Mouse (Mus musculus) left cerebral cortex, adult 18-20 months (tissue): ENCODE measurements at regions not wholly inside any gene's neighbourhood (a gene's known extent, or its start where the extent isn't known, plus 50 kb on each side); places are given as distances from the start of the nearest gene placed in this dataset.

Source experiments
- DNase-seq, 2 experiments: peaks; one replicate each; pipeline ENCODE4 v3.0.0; 2021 to 2022; ENCODE audit warnings: low spot score in 2 of 2, mixed read lengths in 1 of 2

DNA sequence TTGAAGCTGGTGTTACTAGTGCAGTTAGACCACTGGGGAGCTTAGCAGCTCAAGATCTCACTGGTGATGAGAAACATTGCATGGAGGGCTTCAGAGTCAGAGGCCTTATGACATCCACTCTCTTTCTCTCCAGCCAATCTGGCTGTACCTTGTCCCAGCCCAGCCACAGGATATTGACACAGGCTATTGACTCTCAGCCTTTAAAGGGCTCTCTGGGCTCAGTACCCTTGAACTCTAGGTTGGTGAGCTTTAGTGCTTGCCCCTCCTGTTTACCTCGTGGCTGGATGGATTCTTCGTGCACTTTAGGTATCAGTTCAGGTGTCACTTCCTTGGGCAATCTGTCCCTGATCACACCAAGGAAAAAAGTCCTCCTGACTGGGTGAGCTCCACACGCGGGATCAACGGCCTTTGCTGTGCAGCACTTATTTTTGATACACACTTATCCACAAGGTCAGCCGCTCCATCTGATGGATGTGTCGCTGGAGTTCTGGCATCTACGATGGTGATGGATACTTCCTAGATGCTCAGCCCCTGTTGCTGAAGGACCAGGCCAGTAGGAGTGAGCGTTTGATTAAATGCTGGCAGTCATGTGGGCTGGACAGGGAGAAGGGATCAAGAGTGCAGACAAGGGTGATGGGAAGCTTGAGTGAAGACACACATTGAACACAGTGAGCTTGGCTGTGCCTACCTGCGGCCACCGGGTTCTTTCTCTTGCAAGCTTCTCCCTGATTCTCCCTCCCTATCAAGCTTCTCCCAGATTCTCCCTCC is 177.7 kb downstream of the Snx10 start:
- no peak for DNase-seq

DNA sequence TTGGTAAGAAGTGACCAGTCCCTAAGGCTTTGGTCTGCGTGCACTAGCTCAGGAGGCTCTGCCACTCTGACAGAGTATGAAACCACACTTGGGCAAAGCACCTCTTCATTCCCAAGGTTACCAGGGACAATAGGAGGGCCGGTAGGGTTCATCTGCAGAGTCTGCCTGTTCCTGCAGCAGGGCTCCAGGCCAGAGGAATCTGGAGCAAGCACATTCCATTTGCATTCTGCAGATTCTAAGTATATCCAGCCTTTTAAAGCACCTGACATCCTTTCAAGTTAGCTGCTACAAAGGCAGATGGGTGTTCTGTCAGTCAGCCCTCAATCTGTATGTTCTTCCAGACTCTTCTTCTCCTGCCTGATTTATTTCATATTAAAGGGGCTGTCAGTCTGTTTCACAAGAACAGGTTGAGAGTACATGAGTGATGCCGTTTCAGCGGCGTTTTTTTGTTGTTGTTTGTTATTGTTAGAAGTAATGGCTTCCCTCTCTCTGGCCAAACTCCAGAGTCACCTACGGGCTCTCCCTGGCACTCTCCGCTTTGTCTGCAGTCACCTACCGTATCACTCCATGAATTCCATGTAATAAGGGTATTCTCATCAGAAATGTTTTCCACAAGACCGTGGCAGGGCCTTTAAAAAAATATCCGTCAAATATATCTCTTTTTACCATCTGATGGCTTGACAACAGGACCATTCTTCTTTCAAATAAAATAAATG is 178.9 kb downstream of the Snx10 start:
- DNase-seq = no peak

DNA sequence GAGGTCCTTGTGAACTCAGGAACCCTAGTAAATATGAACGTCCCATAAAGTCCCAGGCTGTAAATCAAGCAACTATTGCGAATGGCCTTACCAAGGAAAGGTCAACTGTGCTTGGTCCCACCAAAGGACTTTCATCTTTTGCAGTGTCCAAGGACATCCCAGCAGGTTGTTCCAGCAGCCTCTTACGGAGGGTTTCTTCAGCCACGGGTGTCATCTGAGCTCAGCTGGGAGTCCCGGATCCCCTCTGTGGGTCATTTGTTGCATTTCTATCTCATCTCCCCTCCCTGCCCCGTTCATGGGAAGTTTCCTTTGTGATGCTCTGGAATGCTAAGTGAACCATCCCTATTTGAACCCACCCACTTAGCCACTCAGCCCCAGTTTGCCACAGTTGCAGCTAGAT is 184.3 kb downstream of the Snx10 start:
- DNase-seq = no peak

DNA sequence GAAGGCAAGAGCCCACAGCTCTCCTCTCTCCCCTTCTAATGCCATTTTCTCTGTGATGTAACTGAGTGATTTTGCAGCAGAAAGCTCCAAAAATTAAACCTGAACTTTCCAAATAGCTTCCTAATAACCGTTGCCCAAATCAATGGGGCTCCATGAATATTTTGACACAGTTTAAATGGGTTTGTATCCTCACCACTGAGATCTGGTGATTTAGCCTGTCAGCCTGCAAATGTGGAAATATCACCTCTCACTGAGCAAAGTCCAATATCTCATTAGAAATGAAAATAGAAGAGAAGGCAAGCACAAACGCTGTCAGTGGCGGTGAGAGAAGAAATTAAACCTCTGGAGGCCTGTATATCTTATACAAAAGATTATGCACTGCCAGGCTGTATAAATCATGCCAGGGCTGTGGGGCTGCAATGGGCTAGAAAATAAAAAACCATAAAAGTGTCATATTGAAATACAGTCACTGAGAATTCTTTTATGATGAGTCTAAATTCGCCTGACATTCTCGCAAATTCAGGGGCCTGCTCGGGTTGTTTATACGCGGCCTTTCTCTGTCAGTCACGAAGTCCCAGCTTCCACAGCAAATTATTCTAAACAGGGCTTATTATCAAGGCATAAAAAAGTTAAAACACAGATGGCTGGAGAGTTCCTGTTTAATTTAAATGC is 185.1 kb downstream of the Snx10 start:
- DNase-seq = no peak

DNA sequence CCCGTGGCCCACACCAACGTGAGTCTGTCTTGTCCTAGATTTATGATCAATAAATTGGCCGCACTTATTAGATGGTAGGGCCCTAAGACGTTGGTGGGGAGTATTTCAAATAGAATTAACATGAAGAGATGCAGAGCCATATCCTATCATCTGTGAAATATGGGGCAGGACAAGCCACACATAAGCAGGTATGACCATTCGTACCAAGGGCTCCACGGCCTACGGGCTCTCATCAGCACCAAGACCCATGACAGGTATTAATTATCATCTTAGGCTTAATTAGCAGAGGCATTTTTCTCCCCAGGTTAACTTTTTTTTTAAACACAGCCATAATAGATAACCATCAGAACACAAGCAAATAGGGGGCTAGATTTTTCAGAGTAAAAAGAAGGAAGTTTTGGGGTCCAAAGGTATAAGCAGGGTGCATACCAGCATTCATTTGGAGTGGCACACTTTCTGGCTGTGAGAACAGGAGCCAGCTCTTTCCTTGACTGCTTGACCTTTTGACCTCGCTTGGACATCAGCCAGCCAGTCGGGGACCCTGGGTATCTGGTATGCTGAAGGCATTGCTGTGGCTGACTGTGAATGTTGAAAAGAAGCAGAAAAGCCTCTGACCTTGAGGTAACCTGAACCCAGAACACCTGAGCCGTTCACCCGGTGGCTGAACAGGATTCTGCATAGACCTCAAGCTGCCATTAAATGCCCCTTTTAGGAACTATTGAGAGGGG is 185.8 kb downstream of the Snx10 start:
- no peak for DNase-seq

DNA sequence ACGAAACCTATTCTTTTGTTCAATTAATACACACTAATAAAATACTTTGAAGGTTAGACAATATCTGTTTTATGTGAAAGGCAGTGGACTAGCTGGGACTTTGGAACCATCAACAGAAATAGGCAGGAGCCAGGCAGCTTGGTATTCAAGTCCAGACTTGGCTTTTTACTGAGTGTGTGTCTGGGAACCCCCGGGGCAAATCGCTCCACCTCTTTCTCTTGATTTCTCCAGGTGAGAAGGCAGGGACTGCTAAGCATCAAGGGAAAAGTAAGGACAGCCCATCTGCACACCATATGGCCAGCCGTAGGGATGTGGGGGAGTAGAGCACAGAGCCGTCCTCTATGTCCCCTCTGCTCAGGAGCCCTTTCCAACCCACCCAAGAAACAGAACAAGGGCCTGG is 186.5 kb downstream of the Snx10 start:
- no peak for DNase-seq

DNA sequence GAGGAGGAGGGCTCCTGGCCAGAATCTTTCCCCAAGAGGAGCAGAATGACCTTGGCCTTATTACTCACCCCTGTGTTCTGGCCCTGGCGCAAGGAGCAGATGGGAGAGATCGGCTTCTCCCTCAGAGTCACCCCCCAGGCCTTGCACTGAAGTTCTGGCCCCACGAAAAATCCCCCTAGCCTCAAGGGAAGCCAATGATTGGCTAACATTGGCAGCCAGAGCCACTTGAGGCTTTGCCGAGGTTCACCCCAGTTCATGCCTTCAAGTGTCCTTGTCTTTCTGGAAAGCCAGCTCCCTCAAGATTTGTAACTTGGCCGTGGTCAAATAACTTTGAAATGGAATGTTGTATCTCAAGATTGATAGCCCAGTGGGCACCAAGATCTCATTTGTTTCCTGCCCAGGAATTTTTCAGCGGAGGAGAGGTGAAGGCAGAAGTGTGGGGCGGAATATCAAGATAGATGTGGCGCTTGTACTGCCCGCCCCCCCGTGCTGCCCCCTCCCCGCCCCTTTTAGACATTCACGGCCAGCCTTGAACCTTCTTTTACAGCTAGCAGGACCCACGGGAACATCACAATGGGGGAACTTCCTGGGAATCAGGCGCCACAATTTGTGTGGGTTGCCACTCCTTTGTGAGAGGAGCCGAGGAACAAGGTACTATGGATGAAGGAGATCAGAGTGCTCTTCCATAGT is 187.4 kb downstream of the Snx10 start:
- no peak for DNase-seq

DNA sequence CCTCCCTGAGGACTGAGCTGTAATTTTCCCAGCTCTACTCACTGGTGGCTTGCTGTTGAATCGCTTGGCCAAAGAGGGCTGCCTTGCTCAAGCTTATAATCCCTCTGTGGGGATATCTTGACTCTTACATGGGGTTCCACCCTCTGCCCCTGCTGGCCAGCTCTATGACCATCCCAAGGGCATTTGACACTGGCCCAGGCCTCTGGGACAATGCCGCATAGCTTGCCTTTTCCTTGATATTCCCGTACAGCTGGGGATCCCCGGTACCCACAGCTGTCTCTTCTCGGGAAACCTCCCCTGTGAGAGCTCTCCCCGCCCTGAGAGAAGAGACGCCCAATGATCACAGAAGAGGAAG is 187.9 kb downstream of the Snx10 start:
- no peak for DNase-seq

DNA sequence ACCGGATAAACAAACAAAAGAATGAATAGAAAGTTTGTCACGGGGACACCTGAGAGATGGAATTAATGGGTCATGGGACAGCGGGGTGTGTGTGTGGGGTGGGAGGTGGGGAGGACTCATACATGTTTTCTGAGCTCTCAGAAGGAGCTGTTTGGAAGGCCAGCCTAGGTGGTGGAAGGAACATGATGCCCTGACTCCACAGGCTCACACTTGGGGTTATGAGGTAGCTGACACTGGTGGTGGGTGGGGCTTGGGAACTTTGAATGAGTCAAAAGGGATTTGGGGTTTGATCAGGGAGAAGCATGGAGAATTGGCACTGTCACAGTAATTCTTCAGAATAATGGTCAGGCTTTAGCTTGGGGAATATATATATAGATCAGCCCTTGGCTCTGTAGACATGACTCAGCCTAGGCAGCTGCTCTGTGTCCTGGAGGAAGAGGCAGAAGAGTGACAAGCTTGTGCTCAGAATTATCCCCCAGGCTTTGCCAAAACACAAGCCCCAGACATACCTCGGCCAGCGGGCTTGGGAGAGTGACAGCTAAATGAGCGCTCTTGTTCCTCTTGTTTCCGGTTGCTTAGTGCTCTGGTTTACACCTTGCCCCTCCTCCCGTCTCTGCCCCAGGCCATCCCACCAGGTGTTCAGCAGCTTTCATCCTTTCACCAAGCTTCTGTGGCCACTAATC is 191.6 kb downstream of the Snx10 start:
- DNase-seq = no peak

DNA sequence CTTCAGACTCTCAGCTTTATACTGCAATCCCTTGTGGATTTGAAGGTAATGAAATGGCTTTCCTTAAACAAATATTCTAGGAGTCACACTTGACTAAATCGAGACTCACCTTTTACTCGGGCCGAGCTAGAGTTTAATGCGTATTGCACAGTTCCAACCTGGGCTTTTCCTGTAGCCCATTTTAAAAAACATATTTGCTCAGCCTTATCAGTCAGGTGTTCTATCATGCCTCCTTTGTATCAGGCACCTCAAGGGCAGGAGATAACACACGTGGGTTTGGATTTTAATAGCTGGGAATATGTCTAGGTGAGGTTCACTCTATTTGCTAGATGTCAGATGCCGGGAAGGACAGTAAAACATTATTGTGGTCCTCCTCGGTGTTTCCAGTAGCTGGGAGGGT is 193.7 kb downstream of the Snx10 start:
- no peak for DNase-seq

DNA sequence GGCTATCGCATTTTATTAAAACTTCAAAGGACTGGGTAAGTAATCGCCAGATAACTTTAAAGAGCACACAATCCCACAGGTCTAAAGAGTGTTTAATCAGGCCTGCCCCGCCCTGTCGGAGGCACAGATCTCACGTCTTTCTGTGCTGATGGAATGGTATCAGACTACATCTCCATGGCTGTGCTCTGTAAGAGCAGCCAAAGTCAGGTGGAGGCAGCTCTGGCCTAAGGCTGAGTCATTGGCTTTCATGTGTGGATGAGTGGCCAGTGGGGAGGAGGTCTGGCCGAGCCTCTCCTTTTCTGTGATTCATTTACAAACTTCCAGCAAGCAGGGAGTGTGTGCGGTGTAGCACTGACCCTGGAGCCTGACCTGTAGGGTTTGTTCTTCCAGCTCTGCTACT is 197.0 kb downstream of the Snx10 start:
- no peak for DNase-seq

DNA sequence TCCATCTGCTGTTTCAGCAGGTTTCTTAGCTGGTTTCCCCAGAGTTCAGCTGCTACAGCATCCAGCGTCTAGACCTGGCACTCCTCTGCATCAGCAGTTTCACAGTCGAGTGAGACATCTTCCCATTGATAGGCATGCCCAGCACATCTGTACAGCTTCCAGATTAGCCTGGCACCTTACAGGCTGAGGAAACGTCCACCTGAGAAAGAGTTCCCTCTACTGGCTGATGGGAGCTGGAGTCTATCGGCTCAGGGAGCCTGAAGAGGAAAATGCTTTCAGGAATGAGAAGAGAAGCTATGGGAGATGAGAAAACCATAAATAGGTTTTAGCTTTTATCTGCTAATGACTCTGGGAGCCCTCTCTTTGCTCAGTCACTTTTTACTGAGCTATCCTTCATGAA is 199.4 kb downstream of the Snx10 start:
- DNase-seq = peak in 1 of 2 experiments; percentile 17

DNA sequence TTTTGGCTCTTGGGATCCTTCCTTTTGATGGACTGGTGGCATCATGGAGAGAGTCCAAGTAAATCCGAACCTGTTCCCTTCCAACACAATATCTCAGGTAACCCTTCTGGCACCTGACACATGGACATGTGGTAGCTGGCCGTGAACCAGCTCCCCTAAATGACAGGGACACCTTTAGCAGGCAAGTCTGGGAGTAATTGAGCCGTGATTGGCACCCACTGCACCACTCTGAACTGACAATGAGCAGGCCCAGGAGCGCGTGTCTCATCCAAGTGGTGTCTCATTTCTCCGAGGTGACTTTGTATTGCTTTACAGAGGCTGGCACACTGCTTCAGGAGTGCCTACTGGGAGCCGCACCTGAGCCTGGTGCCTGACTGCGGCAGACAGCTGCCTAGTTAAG is 203.5 kb downstream of the Snx10 start:
- no peak for DNase-seq

DNA sequence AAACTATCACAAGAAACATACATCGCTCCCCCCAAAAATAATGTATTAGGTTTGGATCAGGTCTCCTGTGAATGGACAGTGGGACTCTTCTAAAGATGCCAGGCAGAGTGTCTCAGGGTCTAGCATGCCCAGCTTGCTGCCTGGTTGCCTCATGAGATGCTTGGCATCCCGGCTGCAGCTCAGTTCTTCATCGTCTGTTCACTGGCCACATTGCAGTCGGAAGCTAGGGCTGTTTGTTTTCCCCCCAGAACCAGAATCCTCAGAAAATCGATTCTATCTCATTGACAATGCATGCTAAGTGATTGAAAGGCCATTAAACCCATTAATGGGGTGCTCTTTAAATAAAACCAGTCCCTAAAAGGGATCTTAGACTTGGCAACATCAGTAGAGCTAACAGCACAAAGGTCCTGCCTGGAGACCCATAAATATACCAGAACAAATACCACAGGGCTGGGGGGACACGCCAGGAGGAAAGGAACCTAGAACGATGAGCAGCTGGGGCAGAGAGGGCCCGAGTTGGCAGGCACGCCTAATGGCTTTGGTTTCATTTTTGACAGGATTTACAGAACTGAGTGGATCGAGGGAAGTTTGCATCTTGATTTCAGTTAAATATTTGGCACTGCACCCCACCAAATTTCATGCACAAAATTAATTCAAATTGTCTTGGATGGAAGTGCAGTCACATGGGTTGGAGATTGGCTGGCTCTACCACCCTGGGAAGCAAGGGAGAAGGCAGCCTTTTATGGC is 205.3 kb downstream of the Snx10 start:
- no peak for DNase-seq

DNA sequence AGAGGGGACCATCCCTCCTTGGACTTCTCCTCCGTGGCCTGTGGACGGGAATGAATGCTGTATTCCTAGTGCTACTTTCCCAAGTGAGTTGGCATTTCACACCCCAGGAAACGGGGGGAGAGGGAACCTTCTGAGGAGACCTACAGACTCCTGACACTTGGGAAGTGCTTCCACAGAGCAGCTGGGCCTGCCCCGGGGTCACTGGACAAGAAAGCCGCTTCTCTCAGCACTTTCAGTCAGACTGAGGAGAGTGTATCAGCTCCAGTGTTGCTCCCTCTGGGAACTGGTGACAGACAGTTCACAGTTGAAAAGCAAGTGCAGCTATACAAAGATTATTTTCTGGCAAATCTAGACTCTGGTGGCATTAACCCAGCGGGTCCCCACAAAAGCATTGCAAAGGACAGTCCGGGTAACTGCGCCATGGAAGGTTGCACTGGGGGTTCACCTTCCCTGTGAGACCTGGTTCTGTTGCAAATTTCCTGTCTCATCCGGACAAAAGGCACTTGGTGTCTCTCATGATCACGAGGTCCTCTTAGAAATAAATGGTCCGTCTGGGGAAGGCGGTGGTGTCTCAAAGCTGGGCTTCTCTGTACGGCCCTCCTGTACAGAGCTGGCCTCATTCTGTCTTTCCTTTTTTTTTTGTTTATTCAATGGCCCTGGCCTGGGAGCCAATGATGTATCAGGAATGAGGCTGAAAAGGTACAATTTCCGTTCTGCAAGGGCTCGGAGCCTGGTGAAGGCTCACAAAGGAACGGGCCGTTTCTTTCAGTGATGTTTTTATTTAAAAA is 207.1 kb downstream of the Snx10 start:
- DNase-seq = no peak

DNA sequence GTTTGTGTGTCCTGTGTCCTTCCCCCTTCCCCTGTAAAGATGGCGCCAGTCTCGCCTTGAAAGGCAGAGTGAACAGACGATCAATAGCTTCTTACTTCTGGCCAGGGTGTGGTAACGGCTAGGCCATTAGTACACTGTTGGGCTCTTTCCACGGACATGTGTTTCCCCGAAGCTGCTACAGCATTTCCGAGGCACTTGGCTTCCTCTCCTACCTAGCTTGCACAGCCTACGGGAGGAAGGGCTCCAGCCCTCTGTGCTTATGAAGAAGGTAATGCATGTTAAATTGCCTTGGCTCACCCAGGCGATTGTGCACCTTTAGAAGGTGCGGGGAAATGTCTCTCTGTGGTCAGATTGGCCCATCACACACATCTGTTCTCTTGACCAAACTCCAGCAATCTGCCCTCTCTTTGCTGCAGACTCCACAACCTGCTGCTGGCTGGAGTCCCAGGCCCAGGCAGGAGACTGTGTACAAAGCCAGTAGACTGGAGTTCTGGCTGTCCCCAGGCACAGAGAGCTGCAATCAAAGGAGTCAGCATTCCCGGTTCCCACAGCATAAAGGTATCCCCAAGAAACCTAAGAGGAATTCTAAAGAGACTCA is 208.7 kb downstream of the Snx10 start:
- peak; percentile 20 to 34 for DNase-seq

DNA sequence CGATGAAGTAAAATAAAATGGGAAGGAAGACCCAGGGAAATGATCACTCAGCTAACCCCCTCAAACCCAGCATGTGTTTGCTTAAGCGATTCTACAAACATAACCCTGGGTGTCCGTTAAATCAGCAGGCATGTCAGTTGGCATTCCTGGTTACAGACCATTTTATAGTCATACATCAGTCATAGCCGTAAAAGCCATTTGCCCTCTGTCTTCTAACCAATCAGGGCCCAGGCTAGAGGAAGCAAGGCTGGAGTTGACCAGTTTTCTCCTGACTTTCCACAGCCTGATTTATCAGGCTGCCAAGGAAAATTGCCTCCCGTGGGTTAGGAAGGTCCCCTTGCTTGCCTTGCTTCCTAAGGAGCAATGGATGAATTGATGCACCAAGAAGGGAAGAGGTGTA is 212.3 kb downstream of the Snx10 start:
- DNase-seq = no peak

DNA sequence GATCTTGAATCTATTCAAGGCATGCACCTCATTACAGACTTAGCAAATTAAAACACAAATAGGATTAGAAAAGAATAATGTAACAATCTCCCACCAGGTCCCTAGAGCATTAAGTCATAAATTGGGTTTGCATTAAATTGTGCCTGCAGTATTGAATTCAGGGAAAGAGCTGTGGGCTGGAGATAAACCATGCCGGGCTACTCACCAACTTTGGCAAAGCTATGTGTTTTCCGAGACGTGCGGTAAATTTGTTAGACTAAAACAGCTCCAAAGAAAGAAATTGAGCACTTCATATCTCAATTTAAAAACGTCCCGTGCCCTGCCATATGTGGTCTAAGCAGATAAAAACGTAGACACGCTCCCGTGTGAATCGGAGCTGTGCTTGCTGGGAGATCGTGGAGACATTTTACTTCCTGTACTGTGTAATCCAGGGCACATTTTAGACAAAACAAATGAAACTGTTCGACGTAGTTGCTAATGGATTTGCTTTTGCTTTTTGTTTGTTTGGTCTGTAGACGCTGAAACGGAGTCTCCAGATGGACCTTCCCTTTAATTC is 219.5 kb downstream of the Snx10 start:
- DNase-seq = no peak
